Mouse (Mus musculus): ENCODE results near the gene Tmc4. TPM values are rescaled to one million over a fixed set of nuclear protein-coding genes. Genes with fewer than 3 reads are reported as not detected.
"Not testable (repeated sequence)": the region's sequence is repeated elsewhere in the genome, so short reads cannot be mapped to it uniquely, and the experiment has no call there.

The Tmc4 gene
- 6.2 and 7.4 TPM in 2 replicates for polyA plus RNA-seq (2016; fragmentation: Nextera tagmentation; extraction: Ambion mirVana)

DNA sequence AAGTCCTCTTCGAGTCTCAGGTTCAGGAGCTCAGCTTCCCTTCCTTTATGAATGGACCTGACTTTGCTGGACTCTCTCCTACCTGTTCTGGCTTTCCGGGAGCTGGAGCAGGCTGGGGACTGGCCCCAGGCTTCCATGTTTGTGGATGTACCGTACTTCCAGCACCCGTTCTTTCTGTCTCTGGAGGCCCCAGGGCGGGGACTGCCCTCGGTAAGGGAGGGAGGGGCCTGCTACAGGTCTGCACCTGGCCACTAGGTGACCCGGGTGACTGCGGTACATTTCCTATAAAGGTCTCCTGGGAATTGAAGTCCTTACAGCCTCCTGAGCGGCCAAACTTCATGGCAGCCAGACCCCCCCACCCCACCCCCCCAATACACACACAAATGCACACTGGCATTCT, at the start of gene Tmc4:
TSS of gene Tmc4 (minus strand) at position 212 of the 400 bp plus-strand sequence.
- H3K9ac ChIP-seq = no peak within 1 kb of the TSS
- H3K36me3 ChIP-seq = peaks cover 14% of the 10 kb centered on the region
- no peak within 1 kb of the TSS for H3K4me3 ChIP-seq
- H3K27me3 ChIP-seq = no peaks in the 10 kb centered on the region
- no peak within 1 kb of the TSS for H3K27ac ChIP-seq
- H3K4me2 ChIP-seq (replicated peaks) = no peak within 1 kb of the TSS; the same call in 1 of the 2 replicates
- H3K4me1 ChIP-seq = no peaks in the 10 kb centered on the region
- ATAC-seq (ENCODE audit: insufficient number of reproducible peaks, insufficient read depth, low FRiP score, low TSS enrichment) = no peak
- H3K9me3 ChIP-seq = no peaks in the 10 kb centered on the region
- 50% methylated on average over 9 of the region's 9 CpGs for WGBS

DNA sequence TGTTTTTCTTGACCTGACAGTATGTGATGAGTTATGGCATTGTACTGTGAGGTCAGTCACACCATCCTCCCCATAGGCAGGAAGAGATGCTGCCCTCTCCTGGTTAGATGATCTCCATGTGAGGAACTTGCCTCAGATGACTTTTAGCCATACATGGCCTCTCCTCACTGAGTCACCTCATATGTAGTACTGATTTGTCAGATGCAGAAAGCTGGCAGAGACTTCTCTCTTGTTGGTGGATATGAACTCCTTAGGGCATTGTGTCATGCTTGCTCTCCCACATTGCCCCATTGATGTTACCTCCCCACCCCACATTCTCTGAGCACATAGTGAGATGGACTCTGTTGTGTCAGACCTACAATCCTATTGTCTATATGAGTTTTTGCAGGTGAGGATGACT, 48.1 kb upstream of the Tmc4 start:
- H3K9me3 ChIP-seq; H3K27me3 ChIP-seq; H3K27ac ChIP-seq; H3K4me2 ChIP-seq (replicated peaks); H3K4me3 ChIP-seq; H3K9ac ChIP-seq; H3K4me1 ChIP-seq; H3K36me3 ChIP-seq; ATAC-seq (ENCODE audit: insufficient number of reproducible peaks, insufficient read depth, low FRiP score, low TSS enrichment): not testable (repeated sequence)

DNA sequence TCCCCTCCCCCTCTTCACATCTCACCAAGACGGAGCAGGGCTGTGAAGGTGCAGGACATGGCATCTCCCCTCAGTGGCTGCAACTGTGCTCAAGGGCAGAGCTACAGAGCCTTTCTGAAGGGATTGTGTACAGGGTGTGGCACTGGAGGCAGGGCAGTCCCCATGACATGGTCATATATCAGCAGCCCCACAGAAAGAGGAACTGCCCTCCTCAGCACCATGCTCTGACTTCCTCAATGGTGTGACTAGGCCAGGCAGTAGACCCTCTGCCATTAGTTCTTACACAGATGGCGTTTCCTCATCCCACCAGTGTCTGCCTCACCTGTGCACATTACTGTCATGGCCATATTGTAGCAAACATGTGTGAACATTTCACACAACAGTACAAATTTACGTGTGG, 42.9 kb upstream of the Tmc4 start, which contains the start of gene Pirb:
TSS of gene Pirb (minus strand) at position 124 of the 400 bp plus-strand sequence.
- ATAC-seq (ENCODE audit: insufficient number of reproducible peaks, insufficient read depth, low FRiP score, low TSS enrichment); H3K4me2 ChIP-seq (replicated peaks); H3K4me3 ChIP-seq; H3K36me3 ChIP-seq; H3K9me3 ChIP-seq; H3K27ac ChIP-seq; H3K4me1 ChIP-seq; H3K27me3 ChIP-seq; H3K9ac ChIP-seq: not testable (repeated sequence)
- WGBS = 56% methylated on average over 1 of the region's 3 CpGs

DNA sequence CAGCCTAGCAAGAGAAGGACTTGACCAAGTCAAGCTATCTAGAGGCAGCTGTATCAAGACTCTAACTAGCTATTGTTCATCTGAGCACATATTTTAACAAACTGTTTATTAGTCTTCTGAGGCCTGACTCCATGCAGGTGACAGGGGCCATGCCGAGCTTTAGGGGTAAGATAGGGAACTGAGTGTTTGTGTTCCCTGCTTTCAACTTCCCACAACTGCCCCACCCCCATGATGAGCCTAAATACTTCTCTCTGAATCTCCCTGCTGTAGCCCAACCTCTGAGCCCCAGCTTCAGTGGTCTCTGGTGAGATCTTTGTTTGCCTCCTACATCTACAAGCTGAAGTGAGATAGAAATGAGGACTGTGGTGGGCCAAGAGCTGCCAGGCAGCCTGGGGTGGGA, 37.9 kb upstream of the Tmc4 start:
- Histone ChIP-seq H3K4me3 (no peak overlapping the region), H3K27me3 (no peaks in the 10 kb centered on the region), H3K27ac (no peak overlapping the region), H3K9me3 (no peaks in the 10 kb centered on the region), H3K9ac (no peak overlapping the region), H3K36me3 (no peaks in the 10 kb centered on the region), H3K4me1 (no peaks in the 10 kb centered on the region), H3K4me2 (replicated peaks) (no peak overlapping the region)
- no peak for ATAC-seq (ENCODE audit: insufficient number of reproducible peaks, insufficient read depth, low FRiP score, low TSS enrichment)
- WGBS = 54% methylated on average over 1 of the region's 1 CpGs

DNA sequence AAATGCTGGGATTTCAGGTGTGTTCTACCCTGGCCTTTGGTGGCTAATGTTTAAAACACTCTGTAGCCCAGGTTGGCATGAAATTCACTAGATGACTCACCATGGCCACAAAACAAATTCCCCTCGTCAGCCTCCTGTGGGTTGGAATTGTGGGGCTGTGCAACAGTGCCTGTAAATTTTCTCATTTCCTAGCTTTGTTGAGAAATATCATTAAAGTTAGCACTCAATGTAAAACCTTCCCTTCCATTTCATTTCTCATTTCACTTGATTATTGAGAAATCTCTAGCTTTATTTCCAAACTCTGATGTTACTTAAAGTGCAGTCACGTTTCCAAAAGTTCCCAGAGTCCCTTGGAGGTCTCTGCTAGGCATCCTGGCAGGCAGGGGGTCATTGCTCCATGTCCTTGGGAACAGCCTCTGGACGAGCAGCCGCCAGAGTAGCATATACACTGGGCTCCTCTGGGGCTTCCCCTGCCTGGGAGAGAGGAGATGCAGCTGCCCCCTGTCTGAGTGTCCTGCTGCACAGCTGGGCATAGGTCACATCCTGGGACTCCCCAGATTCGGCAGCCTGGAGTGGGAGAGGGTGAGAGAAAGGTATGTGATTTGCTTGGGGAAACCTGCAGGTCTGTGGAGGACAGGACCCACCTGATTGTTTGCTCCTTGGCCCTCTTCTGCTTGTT, 35.0 kb upstream of the Tmc4 start:
- 43% methylated on average over 5 of the region's 5 CpGs for WGBS
- H3K27me3 ChIP-seq = no peaks in the 10 kb centered on the region
- ATAC-seq (ENCODE audit: insufficient number of reproducible peaks, insufficient read depth, low FRiP score, low TSS enrichment) = no peak
- H3K27ac ChIP-seq = no peak overlapping the region
- peaks cover 9% of the 10 kb centered on the region; the same call in 1 of the 2 replicates for H3K36me3 ChIP-seq
- H3K4me1 ChIP-seq = no peaks in the 10 kb centered on the region
- no peak overlapping the region for H3K4me2 ChIP-seq (replicated peaks)
- H3K9me3 ChIP-seq = no peaks in the 10 kb centered on the region
- H3K4me3 ChIP-seq = no peak overlapping the region
- no peak overlapping the region for H3K9ac ChIP-seq

DNA sequence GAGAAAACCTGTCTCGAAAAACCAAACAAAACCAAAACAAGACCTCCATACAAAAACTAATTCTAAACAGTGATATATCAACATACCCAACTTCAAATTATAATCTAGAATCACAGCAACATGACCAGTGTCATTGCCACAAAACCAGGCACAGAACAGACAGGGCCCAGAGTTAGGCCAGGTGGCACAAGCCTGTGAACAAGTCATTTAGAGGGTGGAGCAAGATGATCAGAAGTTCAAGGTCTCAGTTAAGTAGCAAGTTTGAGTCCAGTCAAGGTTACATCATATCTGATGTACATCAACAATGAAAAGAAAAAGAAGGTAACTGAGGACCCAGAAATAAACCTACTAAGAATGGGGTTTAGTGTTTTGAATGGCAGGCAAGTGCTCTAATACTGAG, 31.6 kb upstream of the Tmc4 start:
- ATAC-seq (ENCODE audit: insufficient number of reproducible peaks, insufficient read depth, low FRiP score, low TSS enrichment) = no peak
- Histone ChIP-seq H3K36me3 (peaks cover 26% of the 10 kb centered on the region), H3K4me1 (peaks cover 5% of the 10 kb centered on the region), H3K4me2 (replicated peaks) (no peak overlapping the region), H3K27me3 (no peaks in the 10 kb centered on the region), H3K27ac (no peak overlapping the region), H3K9ac (no peak overlapping the region), H3K9me3 (no peaks in the 10 kb centered on the region), H3K4me3 (no peak overlapping the region)
- 88% methylated on average over 1 of the region's 1 CpGs for WGBS

DNA sequence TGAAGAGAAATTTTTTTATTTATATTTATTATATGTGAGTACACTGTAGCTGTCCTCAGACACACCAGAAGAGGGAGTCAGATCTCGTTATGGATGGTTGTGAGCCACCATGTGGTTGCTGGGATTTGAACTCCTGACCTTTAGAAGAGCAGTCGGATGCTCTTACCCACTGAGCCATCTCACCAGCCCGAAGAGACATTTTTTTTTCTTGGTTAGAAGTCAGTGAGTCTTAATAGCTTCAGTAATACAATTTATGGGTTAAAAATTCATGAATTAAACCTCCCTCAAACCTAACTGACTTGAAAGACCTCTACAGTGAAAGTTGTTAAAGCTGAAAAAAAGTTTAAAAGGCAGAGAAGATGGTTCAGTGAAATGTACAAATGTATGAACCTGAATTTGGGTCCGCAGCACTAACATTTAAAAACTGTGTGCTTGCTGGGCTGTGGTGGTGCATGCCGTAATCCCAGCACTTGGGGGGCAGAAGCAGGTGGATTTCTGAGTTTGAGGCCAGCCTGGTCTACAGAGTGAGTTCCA, 31.2 kb upstream of the Tmc4 start:
- H3K9me3 ChIP-seq; H3K9ac ChIP-seq; H3K4me1 ChIP-seq; H3K4me2 ChIP-seq (replicated peaks); H3K27ac ChIP-seq; H3K4me3 ChIP-seq; H3K27me3 ChIP-seq; ATAC-seq (ENCODE audit: insufficient number of reproducible peaks, insufficient read depth, low FRiP score, low TSS enrichment): not testable (repeated sequence)
- 37% methylated on average over 5 of the region's 5 CpGs for WGBS
- peaks cover 26% of the 10 kb centered on the region for H3K36me3 ChIP-seq

DNA sequence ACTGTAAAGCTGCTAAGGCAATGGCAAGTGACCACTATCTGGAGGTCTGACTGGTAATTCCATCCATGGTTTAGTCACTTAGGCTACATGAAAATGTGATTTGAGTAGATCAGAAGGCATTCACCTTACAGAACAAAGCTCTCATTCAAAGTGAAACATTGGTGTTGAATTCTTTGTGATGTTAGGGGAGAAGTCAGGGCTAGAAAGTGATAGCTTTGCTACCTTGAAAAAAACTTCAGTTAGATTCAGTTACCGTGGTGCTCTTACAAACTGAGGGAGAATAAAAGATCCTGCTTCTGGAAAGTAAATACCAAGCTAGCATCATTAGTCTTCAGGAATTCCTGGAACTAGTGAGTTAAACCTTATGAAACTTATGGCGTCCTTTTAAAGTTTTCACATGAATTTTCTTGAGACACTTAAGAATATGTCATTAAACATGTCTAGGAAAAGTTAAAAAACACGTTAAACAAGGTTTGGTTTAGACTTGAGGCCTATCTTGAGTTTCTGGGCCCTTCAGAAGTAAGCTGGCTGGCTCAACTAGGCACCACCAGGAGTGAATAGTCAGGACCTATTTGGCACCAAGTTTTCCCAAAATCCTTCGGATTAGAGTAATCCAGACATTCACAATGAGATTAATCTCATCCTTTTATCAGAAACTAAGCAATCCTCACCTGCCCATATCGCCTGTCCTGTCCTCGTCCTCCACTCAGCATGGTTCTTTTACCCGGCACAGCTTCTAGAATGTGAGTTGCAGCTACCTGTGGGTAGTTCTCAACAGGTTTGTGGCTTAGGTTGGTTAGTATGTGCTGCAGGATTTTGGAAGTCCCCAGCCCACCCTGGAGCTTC, 30.4 kb upstream of the Tmc4 start:
- Histone ChIP-seq H3K4me1 (peaks cover 5% of the 10 kb centered on the region), H3K36me3 (peaks cover 26% of the 10 kb centered on the region), H3K27ac (no peak overlapping the region), H3K4me2 (replicated peaks) (no peak overlapping the region), H3K4me3 (no peak overlapping the region), H3K27me3 (no peaks in the 10 kb centered on the region), H3K9ac (no peak overlapping the region), H3K9me3 (no peaks in the 10 kb centered on the region)
- no peak for ATAC-seq (ENCODE audit: insufficient number of reproducible peaks, insufficient read depth, low FRiP score, low TSS enrichment)
- WGBS = 25% methylated on average over 7 of the region's 7 CpGs

DNA sequence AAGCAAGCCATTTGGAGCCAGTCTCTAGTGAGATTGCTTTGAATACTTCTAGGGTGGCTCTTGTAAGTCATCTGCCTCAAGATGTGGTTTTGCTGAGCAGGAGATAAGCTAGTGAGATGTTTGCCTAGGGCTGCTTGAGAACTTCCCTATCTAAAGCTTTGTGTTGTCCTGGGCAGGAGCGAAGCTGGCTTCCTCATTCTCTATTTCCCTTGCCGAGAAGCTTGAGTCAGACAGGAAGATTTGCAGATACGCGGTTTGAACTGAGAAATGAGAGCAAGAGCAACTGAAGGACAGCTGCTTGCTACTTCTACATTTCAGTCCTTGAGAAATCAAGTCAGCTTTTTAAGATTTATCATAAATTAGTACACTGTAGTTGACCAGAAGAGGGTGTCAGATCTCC, 29.7 kb upstream of the Tmc4 start:
- peaks cover 5% of the 10 kb centered on the region for H3K4me1 ChIP-seq
- no peaks in the 10 kb centered on the region for H3K27me3 ChIP-seq
- no peaks in the 10 kb centered on the region for H3K9me3 ChIP-seq
- H3K4me3 ChIP-seq = no peak overlapping the region
- peak overlapping the region; percentile 73 for H3K4me2 ChIP-seq (replicated peaks)
- no peak for ATAC-seq (ENCODE audit: insufficient number of reproducible peaks, insufficient read depth, low FRiP score, low TSS enrichment)
- 63% methylated on average over 4 of the region's 4 CpGs for WGBS
- H3K27ac ChIP-seq = no peak overlapping the region
- no peak overlapping the region for H3K9ac ChIP-seq
- peaks cover 26% of the 10 kb centered on the region for H3K36me3 ChIP-seq

DNA sequence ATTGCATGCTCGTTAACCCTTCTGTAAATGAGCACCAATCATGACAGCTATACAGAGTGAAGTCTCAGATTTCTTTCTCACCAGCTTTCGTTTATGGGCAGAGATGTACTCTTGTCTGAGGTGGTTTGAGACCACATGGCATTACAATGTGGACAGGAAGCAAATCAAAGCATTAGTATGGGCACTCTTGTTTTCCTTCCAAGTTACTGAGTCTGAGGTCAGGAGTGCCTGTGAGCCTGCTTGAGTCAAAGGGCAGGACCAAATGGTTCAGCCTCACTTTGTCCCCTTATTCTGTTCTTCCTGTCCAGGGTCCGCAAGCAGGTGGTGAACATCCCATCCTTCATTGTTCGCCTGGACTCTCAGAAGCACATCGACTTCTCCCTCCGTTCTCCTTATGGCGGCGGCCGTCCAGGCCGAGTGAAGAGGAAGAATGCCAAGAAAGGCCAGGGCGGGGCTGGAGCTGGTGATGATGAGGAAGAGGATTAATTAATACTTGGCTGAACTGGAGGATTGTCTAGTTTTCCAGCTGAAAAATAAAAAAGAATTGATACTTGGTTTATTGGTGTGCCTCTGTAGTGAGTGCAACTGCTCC, 29.1 kb upstream of the Tmc4 start:
- 62% methylated on average over 11 of the region's 11 CpGs for WGBS
- Histone ChIP-seq H3K9me3 (no peaks in the 10 kb centered on the region), H3K27me3 (no peaks in the 10 kb centered on the region), H3K36me3 (peaks cover 26% of the 10 kb centered on the region), H3K4me1 (peaks cover 5% of the 10 kb centered on the region), H3K27ac (peak overlapping the region; percentile 57; the same call in 1 of the 2 replicates), H3K4me2 (replicated peaks) (peak overlapping the region; percentile 73), H3K4me3 (peak overlapping the region; percentile 93), H3K9ac (peak overlapping the region; percentile 94)
- no peak for ATAC-seq (ENCODE audit: insufficient number of reproducible peaks, insufficient read depth, low FRiP score, low TSS enrichment)

DNA sequence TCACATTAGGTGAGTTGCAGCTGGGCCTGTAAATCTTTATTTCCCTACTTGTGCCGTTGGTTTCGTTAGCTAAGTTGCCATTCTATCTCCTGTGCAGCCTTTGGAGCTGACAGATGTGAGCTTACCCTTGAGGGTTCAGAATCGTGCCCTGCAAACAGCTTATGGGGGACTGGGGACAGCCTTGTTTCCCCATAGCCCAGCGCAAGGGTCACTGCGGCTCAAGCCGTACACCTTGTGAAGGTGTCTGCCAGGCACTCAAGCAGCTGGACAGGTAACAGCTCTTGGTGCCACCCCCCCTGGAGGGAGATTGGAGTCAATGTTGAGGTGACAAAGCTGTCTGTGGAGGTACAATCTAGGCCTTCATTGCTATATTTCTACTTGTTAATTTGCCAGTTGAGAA, 28.6 kb upstream of the Tmc4 start:
- H3K36me3 ChIP-seq = peaks cover 30% of the 10 kb centered on the region
- no peak for ATAC-seq (ENCODE audit: insufficient number of reproducible peaks, insufficient read depth, low FRiP score, low TSS enrichment)
- WGBS = 37% methylated on average over 6 of the region's 6 CpGs

More for the DNA sequence above, 28.6 kb upstream of the Tmc4 start:
- peak overlapping the region; percentile 94 for H3K9ac ChIP-seq
- H3K27ac ChIP-seq = peak overlapping the region; percentile 57; the same call in 1 of the 2 replicates
- H3K4me3 ChIP-seq = peak overlapping the region; percentile 93
- peaks cover 5% of the 10 kb centered on the region for H3K4me1 ChIP-seq
- H3K4me2 ChIP-seq (replicated peaks) = peak overlapping the region; percentile 73
- no peaks in the 10 kb centered on the region for H3K9me3 ChIP-seq
- no peaks in the 10 kb centered on the region for H3K27me3 ChIP-seq

Measured in embryonic facial prominence, embryonic 12.5 days (tissue).